Mouse (Mus musculus): ENCODE data around the gene Zfp146. TPM values are rescaled to one million over a fixed set of nuclear protein-coding genes. Genes with fewer than 3 reads are reported as not detected.
A peak's percentile ranks its signal among the peaks of the same experiment; 100 is the strongest.
"Not testable (repeated sequence)": the region's sequence is repeated elsewhere in the genome, so short reads cannot be mapped to it uniquely, and the experiment has no call there.

Gene Zfp146
- total RNA-seq (2021), result 10 to 100 TPM; 46.2 to 54.5 TPM
- long read RNA-seq, experiment 1, partial matches to known transcripts, result 2 of 4 reads
- long read RNA-seq, experiment 1, other reads (novel, unspliced or antisense), result 1 of 4 reads
- long read RNA-seq, experiment 2, partial matches to known transcripts, result 0 of 1 reads
- long read RNA-seq, experiment 2, other reads (novel, unspliced or antisense), result 1 of 1 reads

DNA sequence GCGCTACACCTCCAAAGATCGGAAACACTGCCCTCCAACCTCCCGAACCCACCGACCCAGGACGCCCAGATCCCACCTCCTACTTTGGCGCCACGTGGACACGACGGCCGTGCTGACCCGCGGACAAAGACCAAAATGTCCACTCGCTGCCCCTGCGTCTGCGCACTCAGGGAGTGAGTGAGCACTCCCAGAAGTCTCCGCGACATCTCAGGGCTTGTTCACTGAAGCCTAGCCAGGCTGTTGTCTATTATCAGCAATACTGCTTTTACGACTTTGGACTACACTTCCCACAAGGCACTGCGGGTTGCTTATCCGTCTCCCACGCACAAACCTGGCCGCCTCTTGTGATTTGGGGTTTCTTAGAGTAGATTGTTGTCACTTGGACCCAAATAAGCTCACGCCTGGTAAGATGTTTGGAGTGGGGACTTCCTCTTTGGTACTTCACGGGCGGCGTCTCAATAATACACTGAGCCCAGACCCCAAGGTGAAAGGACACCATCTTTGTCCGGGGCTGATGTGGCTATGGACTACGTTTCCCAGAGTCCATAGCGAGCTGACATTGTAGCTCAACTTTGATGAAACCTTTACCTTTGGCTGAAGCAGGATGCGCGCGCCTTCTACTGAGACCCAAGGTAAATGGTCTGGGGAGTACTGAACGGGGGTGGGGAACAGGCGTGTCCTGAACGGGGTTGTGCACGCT, at the start of gene Zfp146:
Gene Zfp146 (minus strand): TSS at position 168 of the 700 bp plus-strand sequence.
- DNase-seq (ENCODE audit: low spot score in 2 of 2), result peak; percentile 72 to 88

DNA sequence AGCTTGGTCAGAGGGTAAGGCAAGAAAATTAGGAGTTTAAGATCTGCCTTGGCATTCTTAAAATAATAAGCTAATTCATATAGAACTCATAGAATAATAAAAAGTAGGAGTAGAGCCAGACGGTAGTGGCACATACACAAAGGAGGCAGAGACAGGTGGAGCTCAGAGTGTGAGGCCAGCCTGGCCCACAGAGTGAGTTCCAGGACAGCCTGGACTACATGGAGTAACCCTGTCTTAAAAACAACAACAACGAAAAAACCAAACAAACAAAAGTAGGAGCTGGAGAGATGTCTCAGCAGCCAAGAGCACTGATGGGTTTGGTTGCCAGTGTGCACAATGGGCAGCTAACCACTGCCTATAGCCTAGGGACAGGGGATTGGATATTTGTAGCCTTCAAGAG, 47.7 kb upstream of the Zfp146 start:
- DNase-seq (ENCODE audit: low spot score in 2 of 2), result no peak

DNA sequence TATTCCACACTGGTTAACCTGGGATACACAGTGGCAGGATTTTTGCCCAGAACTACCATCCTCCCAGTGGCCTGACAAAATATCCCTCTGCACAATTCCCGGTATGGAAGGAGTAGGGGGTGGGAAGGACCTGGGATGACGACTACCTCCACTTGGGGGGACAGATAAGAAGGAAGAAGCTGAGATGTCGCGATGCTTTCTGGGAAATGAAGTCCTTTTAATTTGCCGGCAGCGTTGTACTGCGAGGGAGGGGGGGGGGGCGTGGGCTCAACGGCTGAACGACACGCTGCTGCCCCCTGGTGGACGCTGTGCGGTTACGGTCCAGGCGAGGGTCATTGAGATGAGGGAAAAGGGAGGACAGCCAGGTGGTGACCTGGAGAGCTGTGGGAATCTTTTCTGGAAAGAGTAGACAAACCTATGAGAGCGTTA, 47.2 kb upstream of the Zfp146 start:
- DNase-seq (ENCODE audit: low spot score in 2 of 2), result peak; percentile 65 to 74

DNA sequence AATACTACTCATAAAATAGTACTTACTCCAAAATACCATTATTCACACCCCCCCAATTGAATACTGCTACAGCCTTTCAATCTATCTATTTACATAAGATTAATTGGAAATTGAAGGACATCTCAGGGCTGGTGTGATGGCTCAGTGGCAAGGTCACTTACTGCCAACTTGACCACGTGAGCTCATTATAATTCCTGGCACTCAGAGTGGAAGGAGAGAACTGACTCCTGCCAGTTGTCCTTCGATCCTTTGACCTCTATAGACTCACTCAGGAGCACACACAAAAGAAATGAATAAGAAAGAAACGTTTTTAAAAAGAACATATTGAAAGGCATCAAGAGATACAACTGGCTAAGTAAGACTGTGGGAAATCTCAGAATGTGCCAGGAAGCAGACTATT, 46.3 kb upstream of the Zfp146 start:
- DNase-seq (ENCODE audit: low spot score in 2 of 2), result no peak

GRCm38 (mm10) chr7:30213881-30214280, 44.3 kb upstream of the Zfp146 start:
- DNase-seq (ENCODE audit: low spot score in 2 of 2), result no peak

DNA sequence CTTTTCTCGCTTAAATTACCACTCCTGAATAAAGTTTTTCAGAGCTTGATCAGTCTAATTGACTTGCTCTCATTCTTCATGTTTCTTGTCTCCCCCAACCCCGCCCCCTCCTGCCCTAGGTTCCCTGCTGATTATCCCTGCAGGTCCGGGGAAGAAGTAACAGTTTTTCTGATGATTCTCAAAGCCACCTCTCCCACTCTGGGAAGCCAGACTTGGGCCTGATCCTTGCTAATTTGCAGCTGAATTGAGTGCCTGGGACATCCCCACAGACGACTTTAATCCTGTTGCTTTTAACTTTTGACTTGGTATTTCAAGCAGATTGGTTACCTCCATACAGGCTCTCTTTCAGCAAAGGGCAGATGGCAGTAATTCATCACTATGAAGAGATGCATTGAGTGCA, 41.5 kb upstream of the Zfp146 start:
- DNase-seq (ENCODE audit: low spot score in 2 of 2), result no peak

DNA sequence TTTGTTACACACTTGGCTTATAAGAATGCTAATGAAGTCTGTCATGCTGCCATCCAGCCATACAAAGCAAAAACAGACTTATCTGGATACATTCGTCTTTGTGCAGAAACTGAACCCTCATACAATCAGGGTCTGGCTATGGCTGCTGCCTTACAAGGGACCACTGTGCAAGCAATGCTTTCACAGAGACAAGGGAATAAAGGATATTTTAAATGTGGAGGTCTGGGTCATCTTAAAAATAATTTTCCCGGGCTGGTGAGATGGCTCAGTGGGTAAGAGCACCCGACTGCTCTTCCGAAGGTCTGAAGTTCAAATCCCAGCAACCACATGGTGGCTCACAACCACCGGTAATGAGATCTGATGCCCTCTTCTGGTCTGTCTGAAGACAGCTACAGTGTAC, 36.8 kb upstream of the Zfp146 start:
- not testable (repeated sequence) for DNase-seq (ENCODE audit: low spot score in 2 of 2)

GRCm38 (mm10) chr7:30205383-30205782, 35.8 kb upstream of the Zfp146 start:
- peak in 1 of 2 experiments; percentile 57 for DNase-seq (ENCODE audit: low spot score in 2 of 2)

DNA sequence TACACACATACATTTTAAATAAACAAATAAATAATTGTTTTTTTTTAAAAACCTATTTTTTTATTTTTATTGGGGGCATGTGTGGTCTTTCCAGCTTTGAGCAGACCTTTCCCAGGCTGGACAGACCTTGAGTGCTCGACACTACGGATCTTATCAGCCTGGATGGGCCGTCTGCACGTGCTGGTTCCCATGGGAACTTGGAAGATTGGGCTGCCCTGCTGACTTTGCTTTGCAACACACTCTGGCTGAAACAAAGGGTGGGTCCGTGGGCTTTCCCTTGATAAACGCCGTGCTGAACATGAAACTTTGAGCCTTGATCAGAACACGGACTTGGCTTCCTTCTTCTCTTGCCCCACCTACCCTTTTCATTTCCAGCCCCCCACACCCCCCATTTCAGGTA, 34.8 kb upstream of the Zfp146 start:
- DNase-seq (ENCODE audit: low spot score in 2 of 2), result no peak

- DNase-seq (ENCODE audit: low spot score in 2 of 2), result peak in 1 of 2 experiments; percentile 33
These were observed 33.5 kb upstream of the Zfp146 start for GRCm38 (mm10) chr7:30202895-30203690.

GRCm38 (mm10) chr7:30200661-30201060, 31.1 kb upstream of the Zfp146 start:
- not testable (repeated sequence) for DNase-seq (ENCODE audit: low spot score in 2 of 2)

DNA sequence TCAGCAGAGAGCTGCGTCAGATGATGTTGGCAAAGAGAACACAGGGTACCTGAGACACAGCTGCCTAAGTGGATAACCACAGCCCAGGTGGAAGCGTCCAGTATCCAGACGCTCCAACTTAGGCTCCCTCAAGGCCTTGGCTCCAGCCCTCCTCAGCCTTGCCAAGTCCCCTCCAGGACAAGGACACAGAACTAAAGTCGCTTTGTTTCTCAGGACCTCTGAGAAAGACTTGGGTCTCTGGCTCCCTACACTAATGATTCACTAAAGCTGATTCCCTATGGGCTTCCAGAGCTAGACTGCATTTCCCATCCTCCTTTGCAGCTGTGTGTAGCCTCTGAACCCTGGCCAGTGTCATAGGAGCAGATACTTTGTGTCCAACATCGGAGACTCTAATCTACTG, 30.6 kb upstream of the Zfp146 start:
- DNase-seq (ENCODE audit: low spot score in 2 of 2), result peak in 1 of 2 experiments; percentile 7

GRCm38 (mm10) chr7:30199498-30200139, 30.1 kb upstream of the Zfp146 start:
- peak in 1 of 2 experiments; percentile 6 for DNase-seq (ENCODE audit: low spot score in 2 of 2)

DNA sequence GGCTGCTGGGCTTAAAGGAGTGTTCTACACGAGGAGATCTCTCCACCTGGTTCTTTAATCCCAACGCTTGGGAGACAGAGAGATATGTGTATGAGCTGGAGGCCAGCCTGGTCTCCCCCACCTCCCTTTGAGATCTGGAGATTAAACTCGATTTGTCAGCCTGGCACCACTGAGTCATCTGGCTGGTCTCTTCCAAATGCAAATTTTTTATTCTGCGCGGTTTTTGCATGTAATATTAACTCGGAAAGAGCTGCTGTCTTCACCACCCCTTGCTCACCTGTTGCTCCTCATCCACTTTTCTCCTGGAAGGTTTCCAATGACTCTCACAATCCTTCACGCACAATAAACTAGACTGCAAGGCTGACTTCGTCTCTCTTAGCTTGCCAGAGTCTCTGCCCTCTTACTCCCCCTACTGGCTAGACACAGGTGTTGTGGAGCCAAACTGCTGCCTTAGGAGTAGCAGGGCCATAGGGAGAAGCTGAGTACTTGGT, 29.0 kb upstream of the Zfp146 start, which contains the start of gene Capns1:
Gene Capns1 (minus strand): TSS at position 331 of the 491 bp plus-strand sequence.
- DNase-seq (ENCODE audit: low spot score in 2 of 2), result peak in 1 of 2 experiments; percentile 46

- no peak for DNase-seq (ENCODE audit: low spot score in 2 of 2)
These were observed 28.1 kb upstream of the Zfp146 start for GRCm38 (mm10) chr7:30197592-30198129.

GRCm38 (mm10) chr7:30196171-30196570, 26.6 kb upstream of the Zfp146 start:
- no peak for DNase-seq (ENCODE audit: low spot score in 2 of 2)

DNA sequence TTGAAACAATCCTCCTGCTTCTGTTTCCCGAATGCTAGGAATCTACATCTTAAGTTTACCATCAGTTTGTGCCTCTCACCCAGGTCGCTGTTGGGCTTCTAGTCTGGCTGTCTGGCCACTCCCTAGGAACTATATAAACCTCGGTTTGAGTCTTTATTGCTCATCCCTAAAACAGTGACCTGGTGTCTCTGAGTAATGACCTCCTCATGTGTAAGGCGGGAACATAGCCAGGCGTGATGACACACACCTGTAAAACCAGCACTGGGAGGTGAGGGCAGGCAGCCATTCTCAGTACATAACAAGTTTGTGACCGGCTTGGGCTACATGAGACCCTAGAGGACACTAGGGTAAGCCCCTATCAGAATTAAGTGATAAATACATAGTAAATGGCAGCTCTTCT, 25.9 kb upstream of the Zfp146 start:
- DNase-seq (ENCODE audit: low spot score in 2 of 2), result no peak

DNA sequence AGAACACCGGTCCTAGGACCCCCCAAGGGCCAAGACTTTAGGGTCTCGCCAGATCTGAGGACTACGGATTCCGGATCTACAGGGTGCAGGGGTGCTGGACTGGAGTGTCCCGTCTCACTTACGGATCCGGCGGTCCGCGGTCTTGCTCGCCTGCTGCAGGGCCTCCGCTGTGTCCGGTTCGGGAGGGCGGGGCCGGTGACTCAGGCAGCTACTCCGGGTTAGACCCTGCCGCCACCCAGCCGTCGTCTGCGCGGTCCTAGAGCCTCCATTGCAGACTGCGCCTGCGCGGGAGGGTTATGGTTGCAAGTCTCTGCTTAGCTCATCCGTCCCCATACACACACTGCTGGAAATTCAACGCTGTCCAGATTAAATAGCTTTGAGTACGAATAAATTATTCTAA, 25.3 kb upstream of the Zfp146 start:
- DNase-seq (ENCODE audit: low spot score in 2 of 2), result peak; percentile 94 to 98

DNA sequence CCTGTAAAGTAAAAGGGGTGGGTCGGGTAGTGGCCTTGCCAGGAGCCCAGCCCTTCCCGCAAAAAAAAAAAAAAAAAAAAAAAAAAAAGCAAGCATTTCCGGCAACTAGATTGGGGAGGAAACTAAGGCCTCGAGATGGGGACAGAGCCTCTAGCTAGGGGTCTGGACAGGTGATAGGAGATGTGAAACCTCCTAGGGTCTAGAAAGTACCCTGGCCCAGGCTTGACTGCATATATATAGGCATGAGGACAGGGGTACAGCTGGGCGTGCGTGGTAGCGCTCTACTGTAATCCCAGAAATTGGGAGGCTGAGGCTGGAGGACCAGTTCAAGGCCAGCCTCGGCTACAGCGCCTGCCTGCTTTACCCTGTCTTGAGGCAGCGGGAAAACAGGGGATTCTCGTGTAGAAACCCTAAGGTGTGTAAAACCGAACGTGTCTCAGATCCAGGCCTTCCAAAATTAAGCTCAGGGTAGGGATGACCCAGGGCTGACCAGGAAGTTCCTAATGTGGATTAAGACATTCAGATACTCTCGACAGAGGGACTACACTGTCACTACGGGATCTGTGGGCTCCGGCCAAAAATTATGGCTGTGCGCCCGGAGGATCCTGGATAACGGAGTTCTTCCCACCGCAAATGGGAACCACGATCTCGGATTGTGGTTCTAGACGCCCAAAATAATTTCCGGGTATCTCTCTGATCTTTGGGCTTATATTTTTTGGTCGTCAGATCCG, 24.7 kb upstream of the Zfp146 start:
- peak in 1 of 2 experiments; percentile 63 for DNase-seq (ENCODE audit: low spot score in 2 of 2)

GRCm38 (mm10) chr7:30193581-30194100, 24.1 kb upstream of the Zfp146 start:
- peak in 1 of 2 experiments; percentile 73 for DNase-seq (ENCODE audit: low spot score in 2 of 2)
